Mouse (Mus musculus) left cerebral cortex, postnatal 36 days (tissue): Measurements from ENCODE around the gene Hrk. TPM values are rescaled to one million over a fixed set of nuclear protein-coding genes. Genes with fewer than 3 reads are reported as not detected.

Source experiments
- DNase-seq, 2 experiments: peaks; one replicate each; pipeline ENCODE4 v3.0.0; 2021 to 2022; ENCODE audit warnings: low spot score in 2 of 2, mixed read lengths in 1 of 2
- intact Hi-C: fragments of 180-260 bp; cut with DNase I; formaldehyde crosslinking; loops from one replicate; pipeline ENCODE4 v1.15.1; 2025
- total RNA-seq, 2 experiments: library from RNA; stranded (reverse); gene quantifications; 2 replicates each; pipeline ENCODE4 v1.2.3; 2021

Gene Hrk
- total RNA-seq, 2 experiments from 2014 or later = 28.3 to 30.3 TPM

DNA sequence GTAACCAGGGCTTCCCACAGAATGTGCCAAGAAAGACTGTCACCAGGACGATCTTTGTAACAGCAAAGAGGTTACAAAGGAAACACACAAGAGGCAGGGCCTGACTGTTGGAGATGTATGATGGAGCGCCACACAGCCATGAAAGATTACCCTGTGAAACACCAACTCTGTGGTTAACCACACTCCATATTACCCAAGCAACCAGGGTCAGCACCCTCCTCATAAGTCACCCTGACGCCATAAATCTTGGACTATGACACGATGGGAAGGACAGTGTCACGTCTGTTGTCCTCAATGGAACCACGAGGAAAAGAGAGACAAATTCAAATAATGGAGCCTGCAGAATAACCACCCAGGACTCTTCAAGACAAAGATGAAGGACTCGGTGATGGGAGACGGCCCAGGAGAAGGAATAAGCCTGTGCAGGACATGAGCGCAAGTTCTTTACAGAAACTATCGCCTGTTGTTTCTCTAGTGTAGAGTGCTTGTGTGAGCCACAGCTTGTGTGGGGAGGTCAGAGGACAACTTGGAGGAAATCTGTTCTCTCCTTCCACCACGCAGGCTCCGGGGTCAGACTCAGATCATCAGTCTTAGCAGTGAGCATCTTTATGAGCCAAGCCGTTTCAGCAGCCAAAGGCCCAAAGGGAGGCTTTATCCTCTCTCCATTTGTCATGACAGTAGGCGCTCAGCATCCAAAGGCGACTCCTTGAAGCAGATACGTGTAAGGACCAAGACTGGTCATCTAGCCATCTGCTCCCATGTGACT is 40.4 kb downstream of the Hrk start:
- intact Hi-C loops = no loop called here
- DNase-seq = no peak

DNA sequence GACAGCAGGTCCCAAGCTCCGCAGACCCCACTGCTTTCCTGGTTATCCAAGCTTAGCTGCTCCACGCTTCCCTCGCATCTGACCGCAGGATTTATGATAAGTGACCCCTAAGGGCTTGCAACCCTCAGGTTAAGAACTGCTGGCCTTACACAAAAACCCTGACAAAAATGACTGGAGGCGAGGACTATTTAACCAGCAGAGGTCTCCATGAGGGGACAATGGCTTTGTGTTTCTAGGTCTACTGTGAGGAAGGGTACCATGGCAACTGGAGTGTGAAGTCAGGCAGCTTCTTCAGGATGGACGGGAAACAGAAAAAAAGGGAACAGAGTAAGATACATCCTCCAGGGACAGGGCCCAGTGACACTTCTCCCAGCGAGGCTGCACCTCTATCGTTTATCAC is 41.4 kb downstream of the Hrk start:
- no peak for DNase-seq
- intact Hi-C loops = no loop called here

DNA sequence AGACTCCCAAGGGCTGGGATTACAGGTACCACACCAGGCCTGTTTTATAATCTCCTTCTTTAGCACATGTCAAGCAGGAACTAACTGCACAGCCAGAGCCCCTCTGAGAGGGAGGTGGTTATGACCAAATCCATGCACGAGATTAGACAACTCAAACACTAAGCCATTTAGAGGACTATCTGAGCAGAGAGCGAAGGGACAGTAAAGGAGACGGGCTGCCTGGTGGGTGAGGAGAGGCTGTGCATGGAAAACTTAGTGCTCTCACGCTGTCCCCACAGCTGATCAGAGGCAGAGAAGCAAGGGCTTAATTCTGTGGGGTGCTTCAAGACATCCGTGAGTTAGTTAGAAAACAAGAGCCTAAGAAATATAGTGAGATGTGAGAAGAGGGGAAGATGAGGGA is 49.6 kb downstream of the Hrk start:
- peak in 1 of 2 experiments; percentile 35 for DNase-seq
- intact Hi-C loops = loop anchor here (5.0 kb wide), 1 partner anchor 42 kb away; no protein-coding TSS in a partner anchor

DNA sequence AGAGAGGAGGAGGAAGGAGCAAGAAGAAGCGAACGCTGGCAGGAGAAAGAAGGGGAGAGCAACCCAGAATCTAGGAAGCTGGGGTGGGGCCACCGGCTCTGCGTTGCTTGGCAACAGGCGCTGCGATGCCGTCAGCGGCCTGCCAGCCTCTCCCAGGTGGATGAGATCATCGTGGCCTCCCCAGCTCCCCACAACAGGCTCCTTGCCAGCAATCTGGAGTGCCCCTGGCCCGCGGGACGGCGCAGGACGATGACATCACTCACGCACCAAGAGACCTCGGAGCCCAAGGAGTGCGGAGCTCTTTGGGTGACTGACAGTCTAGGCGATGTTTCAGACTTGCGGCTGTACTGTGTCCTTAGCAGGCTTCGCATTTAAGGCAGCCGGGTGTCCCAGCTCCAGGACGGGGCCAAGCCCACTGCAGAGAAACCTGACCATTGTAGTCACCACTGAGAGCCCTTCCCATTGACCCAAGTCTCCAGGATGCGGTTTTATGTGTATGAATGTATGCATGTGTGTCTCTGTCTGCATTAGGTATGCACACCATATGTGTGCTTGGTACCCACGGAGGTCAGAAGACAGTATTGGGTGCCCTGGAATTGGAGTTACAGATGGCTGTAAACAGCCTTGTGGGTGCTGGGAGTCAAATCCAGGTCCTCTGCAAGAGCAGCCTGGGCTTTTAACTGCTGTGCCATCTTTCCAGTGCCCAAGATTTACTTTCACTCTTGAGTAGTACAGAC is 50.1 kb downstream of the Hrk start:
- DNase-seq = peak; percentile 90
- intact Hi-C loops = loop anchor here (5.0 kb wide), 1 partner anchor 42 kb away; no protein-coding TSS in a partner anchor

DNA sequence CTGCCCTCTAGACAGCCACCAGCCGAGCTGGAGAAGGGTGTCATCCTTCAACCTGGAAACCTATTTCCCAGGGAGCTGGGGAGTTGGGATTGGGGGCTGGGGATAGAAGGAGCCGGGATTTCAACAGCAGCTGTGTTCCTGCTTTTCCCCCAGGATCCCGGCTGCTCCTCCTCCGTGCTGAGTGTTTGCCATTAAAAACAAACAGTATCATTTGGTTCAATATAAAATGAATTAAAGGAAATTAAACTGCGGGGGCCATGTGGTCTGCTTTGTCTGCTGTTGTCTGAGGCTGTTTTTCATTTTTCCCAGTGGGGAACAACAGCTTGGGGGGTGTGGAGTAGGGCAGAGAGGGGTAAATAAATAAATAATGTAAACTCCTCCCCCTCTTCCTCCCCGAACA is 53.0 kb downstream of the Hrk start:
- no peak for DNase-seq
- intact Hi-C loops = no loop called here

DNA sequence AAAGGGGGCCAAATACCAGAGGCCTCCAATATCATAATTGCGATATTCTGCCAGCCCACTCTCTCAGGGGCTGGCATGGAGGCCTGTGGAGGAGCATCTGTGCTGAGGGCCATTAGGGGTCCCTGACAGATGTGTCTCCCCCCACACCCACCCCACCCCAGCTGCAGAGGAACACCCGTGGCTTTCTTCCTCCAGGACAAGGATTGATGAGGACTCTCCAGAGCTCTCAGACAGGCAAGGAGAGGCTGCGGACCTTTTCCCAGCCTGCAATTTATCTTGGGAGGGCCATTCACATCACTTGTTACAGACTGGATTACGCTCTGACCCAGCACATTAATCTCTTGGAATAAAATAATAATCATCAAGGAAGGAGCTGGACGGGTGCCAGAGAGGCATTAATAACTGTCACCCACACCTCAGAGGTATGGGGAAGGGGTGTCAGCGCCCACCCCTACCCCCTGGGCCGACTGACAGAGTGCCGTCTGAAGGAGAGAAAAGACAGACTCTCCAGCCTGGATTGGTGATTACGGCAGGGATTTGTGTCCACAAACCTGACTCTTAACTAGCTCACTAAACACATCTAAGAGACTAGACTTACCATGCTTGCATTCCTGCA is 58.8 kb downstream of the Hrk start:
- DNase-seq = no peak
- intact Hi-C loops = no loop called here

DNA sequence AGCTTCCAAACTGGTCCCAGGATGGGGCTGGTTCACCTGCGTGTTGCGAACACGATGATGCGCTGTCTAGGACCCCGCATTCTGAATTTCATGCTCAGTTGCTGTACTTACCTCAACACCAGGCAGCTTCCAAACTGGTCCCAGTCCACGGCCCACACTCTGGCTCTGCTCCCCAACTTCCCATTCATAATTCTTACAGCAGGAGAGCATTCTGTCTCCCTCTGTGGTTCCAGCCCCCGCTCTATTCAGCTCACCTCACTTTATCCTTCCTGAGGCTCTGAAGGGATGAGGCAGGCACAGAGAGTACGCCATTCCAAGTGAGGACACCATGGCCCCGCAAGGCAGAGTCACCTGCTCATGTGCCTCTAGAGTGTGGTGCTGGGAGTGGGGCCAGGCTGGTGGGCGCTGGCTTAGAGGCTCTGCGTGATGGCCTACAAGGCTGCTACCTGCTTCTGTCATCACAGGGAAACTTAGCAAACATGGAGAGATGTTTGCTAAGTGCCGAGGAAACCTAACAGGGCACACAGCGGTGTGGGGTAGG is 65.7 kb downstream of the Hrk start:
- DNase-seq = peak; percentile 36 to 41

DNA sequence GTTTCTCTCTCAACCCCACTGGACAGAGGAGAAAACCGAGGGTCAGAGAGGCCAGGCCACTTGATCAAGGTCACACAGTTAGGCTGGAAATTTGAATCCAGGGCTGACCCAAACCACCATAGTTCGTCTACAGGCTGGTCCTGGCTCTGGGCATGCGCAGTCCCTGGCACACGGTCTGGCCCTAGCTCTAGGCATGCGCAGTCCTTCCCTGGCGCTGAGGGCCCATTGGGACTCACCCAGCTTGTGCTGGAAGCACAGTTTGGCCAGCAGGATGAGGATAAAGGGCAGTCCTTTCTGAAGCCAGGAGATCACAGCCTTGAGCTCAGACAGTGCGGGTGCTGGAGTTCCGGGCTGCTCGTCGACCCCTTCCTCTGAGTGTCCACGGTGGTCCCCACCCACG is 72.4 kb downstream of the Hrk start:
- intact Hi-C loops = no loop called here

More for the DNA sequence above, 65.7 kb downstream of the Hrk start:
- intact Hi-C loops = no loop called here

More for the DNA sequence above, 72.4 kb downstream of the Hrk start:
- no peak for DNase-seq

Other genes with a start within 250 kb of the Hrk start
- gene Fbxo21, start 187.9 kb upstream of the Hrk start, total RNA-seq = 100 to 1,000 TPM; 110 to 111 TPM
- 10 to 100 TPM; 83.4 to 97.3 TPM for gene Tesc, start 136.9 kb upstream of the Hrk start, total RNA-seq
- 10 to 100 TPM; 31.4 to 34.7 TPM for gene Fbxw8, start 9.2 kb upstream of the Hrk start, total RNA-seq
- 10 to 100 TPM; 82.8 to 85.9 TPM for gene Rnft2, start 80.5 kb downstream of the Hrk start, total RNA-seq
- gene 2410131K14Rik, start 80.6 kb downstream of the Hrk start, total RNA-seq = 10 to 100 TPM; 12.4 to 13.3 TPM